Mouse (Mus musculus): ENCODE results near the gene Grik1. TPM values are rescaled to one million over a fixed set of nuclear protein-coding genes. Genes with fewer than 3 reads are reported as not detected.

The Grik1 gene
- total RNA-seq, 1 experiment, result not detected

- Histone ChIP-seq H3K4me3 (ENCODE audit: insufficient read depth in 1 of 2, low read depth in 1 of 2, low read length in 2 of 2, poor library complexity in 1 of 2, severe bottlenecking in 1 of 2) (no peak overlapping the region), H3K9ac (ENCODE audit: insufficient read depth, low read depth, low read length, poor library complexity, severe bottlenecking) (no peak overlapping the region), H3K36me3 (ENCODE audit: control insufficient read depth, insufficient read depth, low read length, poor library complexity, severe bottlenecking) (no peaks in the 10 kb centered on the region), H3K27ac (ENCODE audit: insufficient read depth, low read depth, low read length, poor library complexity, severe bottlenecking) (no peak overlapping the region), H3K4me1 (ENCODE audit: control insufficient read depth in 2 of 2, insufficient read depth in 2 of 2, low read length in 2 of 2, poor library complexity in 1 of 2) (no peaks in the 10 kb centered on the region), H3K9me3 (ENCODE audit: control insufficient read depth, insufficient read depth, low read depth, low read length) (no peaks in the 10 kb centered on the region)
- DNase-seq (ENCODE audit: low read depth, low spot score), result no peak
- TF ChIP-seq CHD2 (IDR thresholded peaks at IDR 0.05; ENCODE audit: low read depth, low read length), result no peak
- TF ChIP-seq ZC3H11A (IDR thresholded peaks at IDR 0.05; ENCODE audit: borderline replicate concordance, low read depth, low read length), result no peak
- no peak for TF ChIP-seq ZNF384 (IDR thresholded peaks at IDR 0.05; ENCODE audit: low read depth, low read length)
- no peak for TF ChIP-seq MAFK (IDR thresholded peaks at IDR 0.05; ENCODE audit: insufficient read depth, low read depth, low read length)
- no peak for TF ChIP-seq HCFC1 (IDR thresholded peaks at IDR 0.05; ENCODE audit: borderline replicate concordance, insufficient read depth, low read length)
- in situ Hi-C loops (cut with MboI; ENCODE audit: low sequenced_read_pairs in 2 of 2, unreplicated experiment in 2 of 2), result no loop called here
Observed at GRCm38 (mm10) chr16:87957449-87957848, 332.6 kb downstream of the Grik1 start.

DNA sequence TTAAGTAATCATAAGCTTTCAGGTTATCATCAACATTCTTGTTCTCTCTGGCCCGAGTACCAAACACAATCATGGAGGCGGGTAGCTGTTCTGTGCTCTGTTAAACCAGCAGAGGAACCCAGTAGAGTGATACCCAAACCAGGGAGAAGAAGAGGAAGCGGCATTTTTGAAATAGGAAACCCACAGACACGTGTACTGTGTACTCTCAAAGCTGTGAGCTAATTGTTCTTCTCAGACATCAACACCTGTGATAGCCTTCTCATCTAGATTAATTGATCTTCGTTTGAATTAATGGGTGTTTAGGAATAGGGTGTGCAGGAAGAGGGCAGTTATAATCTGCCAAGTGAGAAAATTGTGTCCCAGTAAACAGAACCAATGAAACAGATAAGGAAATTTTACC, 333.9 kb downstream of the Grik1 start:
- Histone ChIP-seq H3K9me3 (ENCODE audit: control insufficient read depth, insufficient read depth, low read depth, low read length) (no peaks in the 10 kb centered on the region), H3K27ac (ENCODE audit: insufficient read depth, low read depth, low read length, poor library complexity, severe bottlenecking) (no peak overlapping the region), H3K4me1 (ENCODE audit: control insufficient read depth in 2 of 2, insufficient read depth in 2 of 2, low read length in 2 of 2, poor library complexity in 1 of 2) (no peaks in the 10 kb centered on the region), H3K36me3 (ENCODE audit: control insufficient read depth, insufficient read depth, low read length, poor library complexity, severe bottlenecking) (no peaks in the 10 kb centered on the region), H3K9ac (ENCODE audit: insufficient read depth, low read depth, low read length, poor library complexity, severe bottlenecking) (no peak overlapping the region), H3K4me3 (ENCODE audit: insufficient read depth in 1 of 2, low read depth in 1 of 2, low read length in 2 of 2, poor library complexity in 1 of 2, severe bottlenecking in 1 of 2) (no peak overlapping the region)
- no peak for TF ChIP-seq HCFC1 (IDR thresholded peaks at IDR 0.05; ENCODE audit: borderline replicate concordance, insufficient read depth, low read length)
- in situ Hi-C loops (cut with MboI; ENCODE audit: low sequenced_read_pairs in 2 of 2, unreplicated experiment in 2 of 2), result no loop called here
- no peak for DNase-seq (ENCODE audit: low read depth, low spot score)

- H3K9ac ChIP-seq (ENCODE audit: insufficient read depth, low read depth, low read length, poor library complexity, severe bottlenecking), result no peak overlapping the region
Observed at GRCm38 (mm10) chr16:87954715-87955441, 335.2 kb downstream of the Grik1 start.

DNA sequence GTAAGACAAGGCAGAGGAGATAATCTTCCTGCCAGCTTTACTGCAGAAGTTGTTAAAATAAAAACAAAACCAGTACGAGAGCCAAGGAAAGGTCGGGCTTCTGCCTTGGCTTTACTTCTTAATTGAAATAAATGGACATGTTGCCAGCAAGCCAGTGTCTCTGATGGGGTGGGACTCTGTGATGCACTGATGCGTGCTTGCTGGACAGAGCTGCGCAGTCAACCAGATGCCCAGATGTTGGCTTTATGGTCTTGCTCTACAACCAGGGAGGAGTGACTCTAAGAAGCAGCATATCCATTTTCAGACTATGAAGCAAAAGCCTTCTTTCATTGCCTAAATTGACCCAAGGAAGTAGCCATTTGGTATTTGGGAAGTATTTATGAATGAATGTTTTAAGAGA, 336.9 kb downstream of the Grik1 start:
- H3K36me3 ChIP-seq (ENCODE audit: control insufficient read depth, insufficient read depth, low read length, poor library complexity, severe bottlenecking), result no peaks in the 10 kb centered on the region
- in situ Hi-C loops (cut with MboI; ENCODE audit: low sequenced_read_pairs in 2 of 2, unreplicated experiment in 2 of 2), result no loop called here
- no peak for TF ChIP-seq HCFC1 (IDR thresholded peaks at IDR 0.05; ENCODE audit: borderline replicate concordance, insufficient read depth, low read length)
- no peak for TF ChIP-seq ZNF384 (IDR thresholded peaks at IDR 0.05; ENCODE audit: low read depth, low read length)
- no peak for TF ChIP-seq ZC3H11A (IDR thresholded peaks at IDR 0.05; ENCODE audit: borderline replicate concordance, low read depth, low read length)
- no peak for TF ChIP-seq MAFK (IDR thresholded peaks at IDR 0.05; ENCODE audit: insufficient read depth, low read depth, low read length)
- TF ChIP-seq CHD2 (IDR thresholded peaks at IDR 0.05; ENCODE audit: low read depth, low read length), result no peak

More at GRCm38 (mm10) chr16:87954715-87955441, 335.2 kb downstream of the Grik1 start:
- no peak overlapping the region for H3K4me3 ChIP-seq (ENCODE audit: insufficient read depth in 1 of 2, low read depth in 1 of 2, low read length in 2 of 2, poor library complexity in 1 of 2, severe bottlenecking in 1 of 2)
- no peaks in the 10 kb centered on the region for H3K36me3 ChIP-seq (ENCODE audit: control insufficient read depth, insufficient read depth, low read length, poor library complexity, severe bottlenecking)
- TF ChIP-seq MAFK (IDR thresholded peaks at IDR 0.05; ENCODE audit: insufficient read depth, low read depth, low read length), result no peak
- no peak for TF ChIP-seq ZC3H11A (IDR thresholded peaks at IDR 0.05; ENCODE audit: borderline replicate concordance, low read depth, low read length)
- TF ChIP-seq ZNF384 (IDR thresholded peaks at IDR 0.05; ENCODE audit: low read depth, low read length), result no peak
- TF ChIP-seq CHD2 (IDR thresholded peaks at IDR 0.05; ENCODE audit: low read depth, low read length), result no peak
- no peak for TF ChIP-seq HCFC1 (IDR thresholded peaks at IDR 0.05; ENCODE audit: borderline replicate concordance, insufficient read depth, low read length)
- H3K4me1 ChIP-seq (ENCODE audit: control insufficient read depth in 2 of 2, insufficient read depth in 2 of 2, low read length in 2 of 2, poor library complexity in 1 of 2), result no peaks in the 10 kb centered on the region
- H3K9me3 ChIP-seq (ENCODE audit: control insufficient read depth, insufficient read depth, low read depth, low read length), result no peaks in the 10 kb centered on the region
- in situ Hi-C loops (cut with MboI; ENCODE audit: low sequenced_read_pairs in 2 of 2, unreplicated experiment in 2 of 2), result no loop called here
- DNase-seq (ENCODE audit: low read depth, low spot score), result no peak
- H3K27ac ChIP-seq (ENCODE audit: insufficient read depth, low read depth, low read length, poor library complexity, severe bottlenecking), result no peak overlapping the region

DNA sequence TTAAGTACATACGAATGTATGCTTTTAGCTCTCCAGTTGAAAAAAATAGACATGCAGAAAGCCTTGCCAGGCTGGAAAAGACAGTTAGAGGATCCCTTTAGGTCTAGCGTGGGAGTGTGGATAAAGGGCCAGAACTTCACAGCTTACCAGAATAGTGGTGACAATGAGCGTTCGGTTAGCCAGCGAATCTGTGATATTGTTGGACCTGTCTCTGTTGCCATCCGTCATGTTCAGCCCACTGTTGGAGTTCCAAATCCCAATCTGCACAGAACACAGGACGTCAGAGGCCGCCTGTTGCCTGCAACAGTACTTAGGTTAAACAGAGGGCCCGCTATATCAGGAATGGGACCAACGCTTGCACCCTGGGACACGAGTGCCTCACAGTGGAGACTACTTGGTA, 340.2 kb downstream of the Grik1 start:
- no peaks in the 10 kb centered on the region for H3K9me3 ChIP-seq (ENCODE audit: control insufficient read depth, insufficient read depth, low read depth, low read length)
- H3K9ac ChIP-seq (ENCODE audit: insufficient read depth, low read depth, low read length, poor library complexity, severe bottlenecking), result no peak overlapping the region
- in situ Hi-C loops (cut with MboI; ENCODE audit: low sequenced_read_pairs in 2 of 2, unreplicated experiment in 2 of 2), result no loop called here
- H3K27ac ChIP-seq (ENCODE audit: insufficient read depth, low read depth, low read length, poor library complexity, severe bottlenecking), result no peak overlapping the region
- H3K4me3 ChIP-seq (ENCODE audit: insufficient read depth in 1 of 2, low read depth in 1 of 2, low read length in 2 of 2, poor library complexity in 1 of 2, severe bottlenecking in 1 of 2), result no peak overlapping the region
- no peak for DNase-seq (ENCODE audit: low read depth, low spot score)
- TF ChIP-seq HCFC1 (IDR thresholded peaks at IDR 0.05; ENCODE audit: borderline replicate concordance, insufficient read depth, low read length) (no peak), MAFK (IDR thresholded peaks at IDR 0.05; ENCODE audit: insufficient read depth, low read depth, low read length) (no peak), ZC3H11A (IDR thresholded peaks at IDR 0.05; ENCODE audit: borderline replicate concordance, low read depth, low read length) (no peak), CHD2 (IDR thresholded peaks at IDR 0.05; ENCODE audit: low read depth, low read length) (no peak), ZNF384 (IDR thresholded peaks at IDR 0.05; ENCODE audit: low read depth, low read length) (no peak)
- no peaks in the 10 kb centered on the region for H3K4me1 ChIP-seq (ENCODE audit: control insufficient read depth in 2 of 2, insufficient read depth in 2 of 2, low read length in 2 of 2, poor library complexity in 1 of 2)
- no peaks in the 10 kb centered on the region for H3K36me3 ChIP-seq (ENCODE audit: control insufficient read depth, insufficient read depth, low read length, poor library complexity, severe bottlenecking)

More for the DNA sequence above, 336.9 kb downstream of the Grik1 start:
- no peak overlapping the region for H3K4me3 ChIP-seq (ENCODE audit: insufficient read depth in 1 of 2, low read depth in 1 of 2, low read length in 2 of 2, poor library complexity in 1 of 2, severe bottlenecking in 1 of 2)
- no peak overlapping the region for H3K9ac ChIP-seq (ENCODE audit: insufficient read depth, low read depth, low read length, poor library complexity, severe bottlenecking)
- no peak overlapping the region for H3K27ac ChIP-seq (ENCODE audit: insufficient read depth, low read depth, low read length, poor library complexity, severe bottlenecking)
- DNase-seq (ENCODE audit: low read depth, low spot score), result no peak
- no peaks in the 10 kb centered on the region for H3K9me3 ChIP-seq (ENCODE audit: control insufficient read depth, insufficient read depth, low read depth, low read length)
- no peaks in the 10 kb centered on the region for H3K4me1 ChIP-seq (ENCODE audit: control insufficient read depth in 2 of 2, insufficient read depth in 2 of 2, low read length in 2 of 2, poor library complexity in 1 of 2)

All from ES-E14 (cell line).